In the genomic region with DNA sequence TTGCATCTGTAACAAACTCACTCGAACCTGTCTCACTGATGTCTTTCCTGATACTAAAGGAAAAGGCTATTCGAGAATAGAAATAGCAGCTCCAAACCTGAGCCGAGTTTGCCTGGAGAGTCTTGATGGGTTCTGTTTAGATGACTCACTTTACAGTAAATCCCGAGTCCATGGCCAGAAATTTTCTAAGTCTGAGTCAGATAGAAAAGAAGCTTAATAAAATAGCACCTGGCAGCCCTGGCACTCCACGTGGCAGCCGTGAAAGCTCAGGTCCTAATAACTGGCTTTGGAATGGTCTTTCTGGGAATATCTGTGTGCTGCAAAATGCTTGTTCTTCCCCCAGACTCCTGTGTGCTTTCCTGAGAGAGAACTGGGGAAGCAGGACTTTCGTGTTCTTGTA, we compare ENCODE assay signal across 14 mouse cellular contexts.
DNase-seq lines count a peak whose midpoint lies in the region; TF ChIP-seq lines count a peak whose summit lies in the region.
"Had no signal": no experiment of that assay in that cellular context is flagged by ENCODE, and none has a peak within 500 bp of the region (broad histone marks: within the 10 kb centered on the region; RNA-seq: fewer than 3 reads in every experiment).

No protein-coding gene starts in this region.

- intact Hi-C loops in gastrocnemius, postnatal 36 days (cut with DNase I): no loop called here

- no peak overlapping the region for H3K4me3 ChIP-seq in lung, adult 2 months (replicated peaks; ENCODE audit: extremely low read depth, low read depth, low read length)
- H3K4me3 ChIP-seq: erythroblast, embryonic 14.5 days had no signal

- TF ChIP-seq POLR2A in lung, adult 2 months (IDR thresholded peaks at IDR 0.05; ENCODE audit: borderline replicate concordance, extremely low read depth, low read depth, low read length): no peak

- DNase-seq in cerebellum, adult 11-12 months: peak; percentile 3
- no peak for DNase-seq in cerebellum, postnatal 4 days (ENCODE audit: low spot score in 2 of 2)
- DNase-seq in right cerebral cortex, postnatal 25 days: peak; percentile 9
- no peak for DNase-seq in right cerebral cortex, postnatal 4 days
- peak; percentile 11 to 36 for DNase-seq in cerebellum, postnatal 14 days
- no peak for DNase-seq in lung, adult 2 months
- DNase-seq in gastrocnemius, postnatal 36 days: no peak
- DNase-seq: gastrocnemius, postnatal 10 days; heart, postnatal 10 days; kidney, postnatal 10 days; liver, postnatal 0 days; lung, postnatal 36 days; thymus, postnatal 4 days had no signal

- TF ChIP-seq CTCF in lung, adult 2 months (IDR thresholded peaks at IDR 0.05; ENCODE audit: insufficient read depth, low read length): no peak

- H3K4me1 ChIP-seq in lung, adult 2 months (ENCODE audit: control insufficient read depth, insufficient read depth, low read length): no peaks in the 10 kb centered on the region

- 78% methylated on average over 7 of the region's 7 CpGs for WGBS in lung, adult 2 months

Comparison
In these comparisons a context has a peak if more than half of its experiments do, and no peak if none do; other contexts are left out.
1. DNase-seq: peak in cerebellum, adult 11-12 months (single experiment), right cerebral cortex, postnatal 25 days (single experiment) and cerebellum, postnatal 14 days (2 of 2); none in cerebellum, postnatal 4 days (0 of 2), right cerebral cortex, postnatal 4 days (single experiment), lung, adult 2 months (single experiment) and gastrocnemius, postnatal 36 days (0 of 2).